Mouse (Mus musculus): ENCODE data around the gene Scn3b. TPM values are rescaled to one million over a fixed set of nuclear protein-coding genes. Genes with fewer than 3 reads are reported as not detected.

The Scn3b gene
- total RNA-seq, 2 experiments from 2014 or later, result 44.8 to 59.4 TPM

- DNase-seq (ENCODE audit: low spot score in 2 of 2), result no peak
Measured at GRCm38 (mm10) chr9:40268040-40268747, 823 bp upstream of the Scn3b start.

GRCm38 (mm10) chr9:40268748-40269102 lies 292 bp upstream of the Scn3b start:
- DNase-seq (ENCODE audit: low spot score in 2 of 2), result no peak

GRCm38 (mm10) chr9:40269880-40270279 lies 863 bp downstream of the Scn3b start:
- DNase-seq (ENCODE audit: low spot score in 2 of 2), result no peak

DNA sequence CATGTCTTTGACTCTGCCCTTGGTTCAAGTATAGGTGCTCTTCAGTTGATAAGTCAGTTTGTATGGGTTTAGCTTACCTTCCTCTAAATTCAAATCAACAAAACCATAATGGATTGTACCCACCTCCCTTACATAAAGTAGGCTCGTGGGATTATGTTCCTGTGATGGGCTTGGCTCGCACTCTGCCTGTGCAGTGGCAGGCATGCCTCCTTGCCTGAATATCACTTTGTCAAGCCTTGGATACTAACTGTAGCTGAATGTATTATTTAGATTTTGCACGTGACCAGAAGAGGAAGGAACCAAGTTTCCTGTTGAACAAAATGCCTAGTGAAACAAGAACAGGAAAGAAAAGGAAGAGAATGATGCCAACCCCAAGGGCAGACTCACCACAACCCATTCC lies 2.1 kb downstream of the Scn3b start:
- no peak for DNase-seq (ENCODE audit: low spot score in 2 of 2)

- no peak for DNase-seq (ENCODE audit: low spot score in 2 of 2)
Measured at GRCm38 (mm10) chr9:40272822-40273221, 3.8 kb downstream of the Scn3b start.

GRCm38 (mm10) chr9:40275904-40276303 lies 6.9 kb downstream of the Scn3b start:
- no peak for DNase-seq (ENCODE audit: low spot score in 2 of 2)

DNA sequence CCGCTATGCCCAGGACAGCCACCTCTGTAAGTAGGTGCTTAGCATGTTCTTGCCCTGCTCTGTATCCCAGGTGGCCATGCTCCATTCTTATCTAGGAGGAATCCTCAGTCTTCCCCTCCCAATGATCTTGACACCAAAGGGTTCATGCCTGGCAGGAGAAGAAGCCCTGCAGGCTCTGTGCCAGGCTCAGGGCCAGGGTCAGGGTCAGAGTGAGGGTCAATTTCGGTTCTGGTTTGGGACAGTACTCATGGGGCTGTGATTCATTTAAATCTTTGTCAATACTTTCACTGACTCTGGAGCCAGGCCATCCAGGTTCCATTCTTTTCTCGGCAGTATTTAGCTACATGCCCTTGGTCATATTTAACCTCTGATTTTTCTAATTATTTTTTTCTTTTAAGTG lies 8.7 kb downstream of the Scn3b start:
- DNase-seq (ENCODE audit: low spot score in 2 of 2), result no peak

DNA sequence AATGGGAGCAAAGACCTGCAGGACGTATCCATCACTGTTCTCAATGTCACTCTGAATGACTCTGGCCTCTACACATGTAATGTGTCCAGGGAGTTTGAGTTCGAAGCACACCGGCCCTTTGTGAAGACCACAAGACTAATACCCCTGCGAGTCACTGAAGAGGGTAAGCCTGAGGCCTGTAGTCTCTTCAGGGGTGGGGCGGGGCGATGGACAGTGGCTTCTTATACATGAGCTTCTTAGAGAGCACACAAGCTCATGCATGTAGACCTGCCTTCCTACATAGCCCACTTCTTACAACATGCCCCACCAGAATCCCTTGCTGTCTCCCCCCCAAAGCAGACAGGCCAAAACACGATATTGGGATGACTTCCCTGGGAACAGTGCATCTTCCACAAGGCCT lies 10.4 kb downstream of the Scn3b start:
- no peak for DNase-seq (ENCODE audit: low spot score in 2 of 2)

DNA sequence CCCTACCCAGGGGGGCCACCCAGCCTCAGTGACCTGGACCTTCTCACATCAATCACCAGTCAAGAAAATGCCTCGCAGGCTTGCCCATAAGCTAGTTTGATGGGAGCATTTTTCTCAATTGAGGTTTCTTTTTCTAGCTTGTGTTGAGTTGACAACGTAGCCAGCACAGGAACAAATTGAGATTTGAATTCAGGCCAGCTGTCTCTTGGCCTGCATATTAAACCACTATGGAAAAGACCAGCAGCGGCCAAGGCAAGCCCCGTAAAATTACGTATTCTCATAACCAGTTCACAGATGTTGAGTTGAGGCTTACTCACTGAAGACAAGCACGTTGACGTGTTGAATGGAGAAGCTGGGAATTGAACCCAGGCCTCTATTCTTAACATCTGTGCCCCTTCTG lies 14.0 kb downstream of the Scn3b start:
- peak in 1 of 2 experiments; percentile 28 for DNase-seq (ENCODE audit: low spot score in 2 of 2)

GRCm38 (mm10) chr9:40292475-40292874 lies 23.5 kb downstream of the Scn3b start:
- DNase-seq (ENCODE audit: low spot score in 2 of 2), result no peak

DNA sequence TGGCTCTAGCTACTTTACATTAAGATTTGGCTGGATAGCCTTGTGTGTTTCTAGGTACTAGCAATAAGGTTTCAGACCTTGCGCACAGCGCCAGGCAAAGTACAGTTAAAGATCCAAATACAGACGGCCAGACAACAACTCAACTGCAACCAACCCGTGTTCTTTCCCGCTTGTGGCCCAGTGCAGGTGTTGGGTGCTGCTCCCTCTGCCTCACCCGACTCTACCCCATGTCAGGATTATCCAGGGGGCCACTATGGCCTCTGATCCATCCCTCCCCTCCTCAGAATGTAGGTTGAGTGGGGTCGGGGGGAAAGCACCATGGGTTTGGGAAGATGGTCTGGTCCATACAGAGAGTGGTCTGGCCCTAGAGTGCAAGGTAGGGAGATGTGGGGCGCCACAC lies 24.3 kb downstream of the Scn3b start:
- no peak for DNase-seq (ENCODE audit: low spot score in 2 of 2)

GRCm38 (mm10) chr9:40293740-40294139 lies 24.7 kb downstream of the Scn3b start:
- no peak for DNase-seq (ENCODE audit: low spot score in 2 of 2)

DNA sequence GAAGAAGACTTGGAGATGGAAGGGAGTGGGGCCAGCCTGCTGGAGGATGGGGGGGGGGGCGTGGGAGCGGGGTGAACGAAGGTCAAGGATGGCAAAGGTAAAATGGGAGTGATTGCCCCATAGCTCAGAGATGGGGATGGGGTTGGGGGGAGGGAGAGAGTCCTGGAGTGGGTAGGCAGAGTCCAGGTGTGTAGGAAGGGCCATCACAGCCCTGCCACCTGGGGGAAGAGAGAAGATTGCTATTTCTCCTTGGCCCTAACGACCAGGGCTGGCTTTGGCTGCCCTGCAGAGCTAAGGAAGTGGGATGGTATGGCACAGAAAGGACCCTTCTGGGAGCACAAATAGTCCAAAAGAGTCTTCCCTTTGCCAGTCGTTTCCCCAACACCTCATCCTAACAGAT lies 25.2 kb downstream of the Scn3b start:
- DNase-seq (ENCODE audit: low spot score in 2 of 2), result no peak

GRCm38 (mm10) chr9:40294866-40295265 lies 25.8 kb downstream of the Scn3b start:
- no peak for DNase-seq (ENCODE audit: low spot score in 2 of 2)

- DNase-seq (ENCODE audit: low spot score in 2 of 2), result no peak
Measured at GRCm38 (mm10) chr9:40296251-40296650, 27.2 kb downstream of the Scn3b start.

- DNase-seq (ENCODE audit: low spot score in 2 of 2), result no peak
Measured at GRCm38 (mm10) chr9:40297969-40298368, 29.0 kb downstream of the Scn3b start.

DNA sequence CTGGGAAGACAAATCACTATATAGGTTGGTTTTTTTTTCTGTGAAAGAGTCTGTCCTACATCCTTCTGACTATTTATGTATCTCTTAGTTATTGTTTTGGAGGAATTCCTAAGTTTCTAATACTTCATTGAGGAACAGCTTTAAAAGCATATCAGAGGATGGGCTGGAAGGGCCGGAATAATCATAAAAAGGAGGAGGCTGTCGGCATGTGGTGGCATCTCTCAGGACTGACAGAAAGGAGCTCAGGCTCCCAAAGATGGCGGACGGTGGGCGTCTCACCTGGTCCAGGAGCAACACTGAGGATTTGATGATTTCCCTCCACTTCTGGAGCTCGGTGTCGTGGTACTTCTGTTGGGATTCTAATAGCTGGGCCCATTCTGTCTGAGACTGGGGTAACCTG lies 30.3 kb downstream of the Scn3b start:
- DNase-seq (ENCODE audit: low spot score in 2 of 2), result no peak

GRCm38 (mm10) chr9:40300018-40300989 lies 31.3 kb downstream of the Scn3b start:
- DNase-seq (ENCODE audit: low spot score in 2 of 2), result no peak

DNA sequence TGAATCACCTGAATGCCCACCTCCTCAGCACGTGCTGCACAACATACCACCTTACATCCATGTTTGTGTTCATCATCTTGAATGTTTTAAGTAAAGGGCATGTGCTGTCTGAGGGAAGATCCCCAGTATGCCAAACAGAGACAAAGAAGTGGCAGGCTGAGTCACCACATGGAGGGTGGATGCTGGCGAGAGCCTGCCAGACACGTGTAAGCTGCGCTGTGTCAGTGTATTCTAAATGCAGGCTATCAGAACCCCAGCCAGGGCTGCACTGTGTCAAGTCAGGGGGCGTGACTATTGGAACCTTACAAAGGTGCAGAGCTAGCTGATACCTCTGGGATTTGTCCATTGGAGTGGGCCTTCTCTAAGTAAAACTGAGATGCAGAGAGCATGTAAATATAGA lies 32.5 kb downstream of the Scn3b start:
- no peak for DNase-seq (ENCODE audit: low spot score in 2 of 2)

DNA sequence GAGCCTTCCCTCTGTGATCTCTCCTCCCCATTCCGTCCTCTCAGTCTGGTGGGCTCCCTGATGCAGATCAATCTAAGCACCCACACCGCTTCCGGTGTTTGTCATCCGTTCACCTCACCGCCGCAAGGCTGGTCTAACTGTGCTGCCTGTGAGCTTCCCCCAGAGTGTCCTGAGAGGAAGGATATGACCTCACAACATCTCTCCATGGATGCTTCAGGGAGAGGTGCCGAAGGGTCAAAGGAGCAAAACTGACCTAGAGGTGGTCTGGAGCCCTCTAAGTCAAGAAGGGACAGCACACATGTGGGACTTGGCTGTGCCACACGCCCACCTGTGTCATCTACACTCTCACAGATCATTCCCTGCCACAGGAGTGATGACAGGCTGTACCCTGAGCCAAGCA lies 33.4 kb downstream of the Scn3b start:
- no peak for DNase-seq (ENCODE audit: low spot score in 2 of 2)

- no peak for DNase-seq (ENCODE audit: low spot score in 2 of 2)
Measured at GRCm38 (mm10) chr9:40304243-40304642, 35.2 kb downstream of the Scn3b start.

DNA sequence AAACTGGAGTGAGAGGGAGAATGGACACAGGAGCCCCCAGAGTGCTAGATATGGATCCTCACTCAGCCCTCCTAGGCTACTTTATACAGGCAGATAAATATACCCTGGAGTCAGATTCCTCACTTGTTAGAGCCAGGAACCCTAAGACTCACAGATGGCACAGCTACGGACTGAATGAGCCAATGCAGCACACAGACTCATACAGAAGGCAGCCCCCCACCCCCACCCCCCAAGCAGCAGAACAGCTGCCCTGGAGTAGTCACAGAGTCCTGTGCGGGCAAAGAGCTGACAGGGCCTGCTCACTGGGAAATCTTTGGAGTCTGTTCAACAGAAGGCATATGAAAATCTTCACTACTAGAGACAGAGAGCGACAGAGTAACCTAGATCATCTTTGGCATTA lies 38.3 kb downstream of the Scn3b start:
- DNase-seq (ENCODE audit: low spot score in 2 of 2), result no peak
